Mouse (Mus musculus) spleen, adult 2 months (tissue): ENCODE measurements around the gene Fads2. TPM values are rescaled to one million over a fixed set of nuclear protein-coding genes. Genes with fewer than 3 reads are reported as not detected.

ENCODE experiments used
- DNase-seq, 2 experiments: peaks; one replicate each; pipeline versions ENCODE4 v3.0.0 to v3.0.0-alpha.2; 2012 to 2021; ENCODE audit warnings: low spot score in 2 of 2, low read depth in 1 of 2
- H3K27ac ChIP-seq: fragments of 200-500 bp; 2 replicates; pipeline ENCODE4 v1.5.1; 2012; ENCODE audit warnings: low read length, inconsistent platforms; ENCODE audit not compliant: insufficient read depth
- H3K27me3 ChIP-seq: fragments of 200-500 bp; 2 replicates; pipeline ENCODE4 v1.6.1; 2012; ENCODE audit warnings: mild to moderate bottlenecking, moderate library complexity, low read length, inconsistent platforms; ENCODE audit not compliant: control insufficient read depth, insufficient read depth
- H3K36me3 ChIP-seq: fragments of 200-500 bp; 2 replicates; pipeline ENCODE4 v1.6.1; 2012; ENCODE audit warnings: mild to moderate bottlenecking, low read length, inconsistent platforms; ENCODE audit not compliant: control insufficient read depth, insufficient read depth
- H3K4me1 ChIP-seq: fragments of 200-500 bp; 2 replicates; pipeline ENCODE4 v1.6.1; 2011; ENCODE audit warnings: inconsistent platforms; ENCODE audit not compliant: control insufficient read depth, insufficient read depth, insufficient read length
- H3K4me3 ChIP-seq: fragments of 200-500 bp; 2 replicates; pipeline ENCODE4 v1.5.1; 2011; ENCODE audit warnings: mild to moderate bottlenecking, inconsistent platforms; ENCODE audit not compliant: insufficient read depth, insufficient read length; ENCODE audit errors: extremely low read depth
- CTCF ChIP-seq: fragments of 200-500 bp; IDR thresholded peaks from 2 replicates; pipeline ENCODE4 v1.5.1; 2011; ENCODE audit warnings: mild to moderate bottlenecking, inconsistent platforms; ENCODE audit not compliant: insufficient read depth, insufficient read length, insufficient replicate concordance; ENCODE audit errors: extremely low read depth
- POLR2A ChIP-seq: fragments of 200-500 bp; IDR thresholded peaks from 2 replicates; pipeline ENCODE4 v1.6.1; 2011; ENCODE audit warnings: low read depth, low read length, inconsistent platforms
- WGBS: fragments of 180-500 bp; shearing (Covaris S2); methylation state at CpG from one replicate; pipeline ENCODE4 v1.1.7; 2018; 5-methylcytosine and 5-hydroxymethylcytosine counted together
- polyA plus RNA-seq: library from polyadenylated mRNA; depleted of rRNA; stranded (reverse); fragments of >200 nt; gene quantifications from 2 replicates; pipeline ENCODE4 v1.2.3, GENCODE M21; 2012

Gene Fads2
- polyA plus RNA-seq, 1 experiment: 9.6 TPM

GRCm38 (mm10) chr19:10115373-10116158 lies 14.0 kb upstream of the Fads2 start:
- Histone ChIP-seq H3K4me3 (no peak overlapping the region), H3K36me3 (no peaks in the 10 kb centered on the region), H3K27ac (no peak overlapping the region), H3K4me1 (no peaks in the 10 kb centered on the region), H3K27me3 (no peaks in the 10 kb centered on the region)
- no peak for TF ChIP-seq CTCF
- no peak for TF ChIP-seq POLR2A
- WGBS: 90% methylated on average over 6 of the region's 6 CpGs
- no peak for DNase-seq

GRCm38 (mm10) chr19:10112956-10113355 lies 11.4 kb upstream of the Fads2 start:
- DNase-seq: no peak
- no peaks in the 10 kb centered on the region for H3K4me1 ChIP-seq
- H3K4me3 ChIP-seq: no peak overlapping the region
- H3K27me3 ChIP-seq: no peaks in the 10 kb centered on the region
- TF ChIP-seq POLR2A (no peak), CTCF (no peak)
- H3K27ac ChIP-seq: no peak overlapping the region
- no peaks in the 10 kb centered on the region for H3K36me3 ChIP-seq
- WGBS: 85% methylated on average over 4 of the region's 4 CpGs

- Histone ChIP-seq H3K4me3 (no peak overlapping the region), H3K27me3 (no peaks in the 10 kb centered on the region), H3K36me3 (no peaks in the 10 kb centered on the region), H3K4me1 (no peaks in the 10 kb centered on the region), H3K27ac (no peak overlapping the region)
- no peak for DNase-seq
- 92% methylated on average over 2 of the region's 2 CpGs for WGBS
- TF ChIP-seq CTCF (no peak), POLR2A (no peak)
Observed at GRCm38 (mm10) chr19:10108666-10109065, 7.1 kb upstream of the Fads2 start.

DNA sequence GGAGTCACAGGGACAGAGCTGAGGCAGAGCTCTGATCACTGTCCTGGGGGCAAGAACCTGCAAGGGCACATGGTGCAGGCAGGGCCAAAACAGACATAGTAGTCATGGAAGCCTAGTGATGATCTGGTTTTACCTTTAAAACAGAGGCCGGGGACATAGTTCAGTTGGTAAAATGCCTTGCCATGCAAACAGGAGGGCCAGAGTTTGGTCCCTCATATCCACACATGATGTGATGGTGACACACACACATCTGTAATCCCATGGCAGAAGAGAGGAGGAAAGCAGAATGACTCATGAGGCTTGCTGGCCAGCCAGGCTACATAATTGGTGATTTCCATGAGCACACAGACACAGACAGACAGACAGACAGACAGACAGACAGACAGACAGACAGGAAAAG lies 6.6 kb upstream of the Fads2 start:
- Histone ChIP-seq H3K4me1 (no peaks in the 10 kb centered on the region), H3K27me3 (no peaks in the 10 kb centered on the region), H3K27ac (no peak overlapping the region), H3K4me3 (no peak overlapping the region), H3K36me3 (no peaks in the 10 kb centered on the region)
- DNase-seq: no peak
- 100% methylated on average over 1 of the region's 1 CpGs for WGBS
- TF ChIP-seq POLR2A (no peak), CTCF (no peak)

- Histone ChIP-seq H3K4me3 (no peak overlapping the region), H3K27ac (no peak overlapping the region), H3K4me1 (no peaks in the 10 kb centered on the region), H3K27me3 (no peaks in the 10 kb centered on the region), H3K36me3 (no peaks in the 10 kb centered on the region)
- WGBS: 83% methylated on average over 5 of the region's 5 CpGs
- DNase-seq: no peak
- TF ChIP-seq CTCF: no peak
- no peak for TF ChIP-seq POLR2A
Observed at GRCm38 (mm10) chr19:10107051-10107611, 5.6 kb upstream of the Fads2 start.

- no peaks in the 10 kb centered on the region for H3K4me1 ChIP-seq
- H3K36me3 ChIP-seq: no peaks in the 10 kb centered on the region
- TF ChIP-seq CTCF: no peak
- no peak for TF ChIP-seq POLR2A
- WGBS: 93% methylated on average over 2 of the region's 2 CpGs
- no peak overlapping the region for H3K27ac ChIP-seq
- no peak overlapping the region for H3K4me3 ChIP-seq
- no peak for DNase-seq
- no peaks in the 10 kb centered on the region for H3K27me3 ChIP-seq
Observed at GRCm38 (mm10) chr19:10106634-10107033, 5.1 kb upstream of the Fads2 start.

GRCm38 (mm10) chr19:10105034-10105493 lies 3.5 kb upstream of the Fads2 start:
- no peak overlapping the region for H3K27ac ChIP-seq
- peaks cover 3% of the 10 kb centered on the region; the same call in 1 of the 2 replicates for H3K27me3 ChIP-seq
- no peak overlapping the region for H3K4me3 ChIP-seq
- H3K36me3 ChIP-seq: no peaks in the 10 kb centered on the region
- peaks cover 7% of the 10 kb centered on the region for H3K4me1 ChIP-seq
- TF ChIP-seq POLR2A: no peak
- DNase-seq: no peak
- WGBS: 47% methylated on average over 10 of the region's 10 CpGs
